Mouse (Mus musculus): Measurements from ENCODE around the gene Brpf3. TPM values are rescaled to one million over a fixed set of nuclear protein-coding genes. Genes with fewer than 3 reads are reported as not detected.

Brpf3 gene
- total RNA-seq, 4 experiments from 2014 or later = 13.2 to 16.5 (median 16.3) TPM

DNA sequence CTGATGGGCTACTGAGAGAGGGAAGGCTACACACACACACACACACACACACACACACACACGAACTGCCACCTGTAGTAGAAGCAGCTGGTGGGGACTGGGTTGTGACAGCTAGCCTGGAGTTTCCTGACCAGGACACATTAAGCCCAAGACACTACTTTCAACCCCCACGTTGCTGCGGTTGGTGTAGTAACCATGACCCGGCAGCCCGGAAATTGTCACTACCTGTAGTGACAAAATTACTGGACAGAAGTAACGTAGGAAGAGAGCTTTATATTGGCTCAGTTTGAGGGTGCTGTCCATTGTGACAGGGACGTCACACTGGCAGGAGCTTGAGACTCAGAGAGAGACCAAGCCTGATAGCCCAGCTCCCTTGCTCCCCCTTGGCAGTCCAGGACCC lies 71.4 kb downstream of the Brpf3 start:
- DNase-seq (ENCODE audit: low spot score in 2 of 2) = no peak

DNA sequence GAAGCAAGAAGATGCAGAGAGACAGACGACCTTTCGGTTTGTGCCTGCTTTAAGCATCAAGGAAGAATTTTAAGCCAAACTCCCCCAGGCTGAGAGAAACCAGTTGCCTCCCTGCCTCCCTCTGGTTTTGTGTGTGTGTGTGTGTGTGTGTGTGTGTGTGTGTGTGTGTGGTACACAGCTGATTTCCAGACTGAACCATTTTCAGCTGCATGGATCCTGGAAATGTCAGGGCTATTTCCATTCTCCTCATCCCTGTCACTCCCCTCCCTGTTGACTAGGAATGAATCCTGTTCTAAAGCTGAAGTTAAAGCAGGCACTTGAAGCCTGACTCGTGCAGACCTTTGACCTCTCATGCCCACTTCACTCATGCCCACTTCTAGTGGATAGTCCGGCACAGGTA lies 73.3 kb downstream of the Brpf3 start:
- DNase-seq (ENCODE audit: low spot score in 2 of 2) = no peak

DNA sequence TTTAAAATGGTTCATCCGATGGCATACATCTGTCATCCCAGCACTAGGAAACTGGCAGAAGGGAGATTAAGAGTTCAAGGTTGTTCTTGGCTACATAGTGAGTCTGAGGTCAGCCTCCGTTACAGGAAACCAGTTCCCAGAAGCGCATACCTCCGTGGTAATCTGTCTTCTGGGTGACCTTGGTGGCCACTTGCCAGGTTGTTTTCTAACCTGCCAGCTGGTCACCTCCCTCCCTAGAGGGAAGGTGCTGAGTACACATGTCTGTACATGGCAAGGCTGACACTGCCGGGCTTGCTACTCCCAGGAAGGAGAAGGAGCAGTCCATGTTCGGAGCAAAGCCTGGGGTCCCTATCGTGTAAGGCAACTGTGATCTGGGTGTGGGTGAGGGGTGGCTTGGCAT lies 73.9 kb downstream of the Brpf3 start:
- DNase-seq (ENCODE audit: low spot score in 2 of 2) = peak; percentile 28 to 56

DNA sequence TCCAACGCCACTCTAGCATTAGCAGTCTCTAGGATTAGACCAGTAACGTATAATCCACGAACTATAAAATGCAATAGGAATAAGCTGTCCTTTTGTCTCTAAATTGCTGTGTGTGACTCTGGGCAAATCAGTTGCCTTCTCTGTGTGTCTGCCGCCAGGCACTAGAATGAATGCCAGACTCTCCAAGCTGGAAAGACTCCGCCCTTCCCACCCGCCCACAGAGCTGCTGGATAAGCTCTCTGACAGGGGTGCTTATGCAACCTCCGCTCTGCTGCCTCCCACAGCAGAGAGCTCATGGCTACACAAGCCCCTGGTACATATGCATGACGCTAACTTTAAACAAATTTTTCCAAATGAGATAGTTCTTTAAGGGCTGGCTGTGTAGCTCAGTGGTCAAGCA lies 74.4 kb downstream of the Brpf3 start:
- peak in 1 of 2 experiments; percentile 12 for DNase-seq (ENCODE audit: low spot score in 2 of 2)

DNA sequence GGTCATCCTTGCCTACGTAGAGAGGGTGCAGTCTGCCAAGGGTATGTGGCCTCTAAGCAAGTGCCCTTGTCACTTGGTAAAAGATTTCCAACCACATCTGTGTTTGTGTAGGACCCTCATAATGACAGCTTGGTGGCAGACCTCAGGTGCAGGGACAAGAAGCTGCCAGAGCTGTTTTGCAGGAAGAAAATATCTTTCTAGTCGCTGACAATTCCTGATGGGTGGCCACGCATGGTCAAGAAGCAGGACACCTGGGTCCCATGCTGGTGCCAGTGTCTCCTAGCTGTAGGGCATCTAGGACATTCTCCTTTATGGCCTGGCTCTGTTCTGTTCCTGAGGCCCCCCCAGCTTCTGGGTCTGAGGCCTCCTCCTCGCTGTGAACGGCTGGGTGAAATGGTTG lies 75.4 kb downstream of the Brpf3 start:
- DNase-seq (ENCODE audit: low spot score in 2 of 2) = no peak

DNA sequence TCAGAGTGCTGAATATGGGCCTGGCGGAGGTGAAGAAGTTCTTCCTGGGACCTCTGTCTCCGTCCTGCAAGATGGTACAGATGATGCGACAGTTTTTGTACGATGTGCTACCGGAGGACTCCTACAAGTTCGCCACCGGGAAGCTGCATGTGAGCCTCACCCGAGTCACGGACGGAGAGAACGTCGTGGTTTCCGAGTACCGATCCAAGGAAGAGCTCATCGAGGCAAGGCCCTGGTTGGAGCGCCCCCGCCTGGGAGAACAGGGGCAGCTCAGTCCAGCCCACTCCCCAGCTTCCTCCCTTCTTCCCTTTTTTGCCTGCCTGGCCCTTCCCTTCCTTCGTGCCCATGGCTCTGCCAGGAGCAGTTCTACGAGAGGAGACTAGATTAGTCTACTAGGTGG lies 75.9 kb downstream of the Brpf3 start:
- no peak for DNase-seq (ENCODE audit: low spot score in 2 of 2)

DNA sequence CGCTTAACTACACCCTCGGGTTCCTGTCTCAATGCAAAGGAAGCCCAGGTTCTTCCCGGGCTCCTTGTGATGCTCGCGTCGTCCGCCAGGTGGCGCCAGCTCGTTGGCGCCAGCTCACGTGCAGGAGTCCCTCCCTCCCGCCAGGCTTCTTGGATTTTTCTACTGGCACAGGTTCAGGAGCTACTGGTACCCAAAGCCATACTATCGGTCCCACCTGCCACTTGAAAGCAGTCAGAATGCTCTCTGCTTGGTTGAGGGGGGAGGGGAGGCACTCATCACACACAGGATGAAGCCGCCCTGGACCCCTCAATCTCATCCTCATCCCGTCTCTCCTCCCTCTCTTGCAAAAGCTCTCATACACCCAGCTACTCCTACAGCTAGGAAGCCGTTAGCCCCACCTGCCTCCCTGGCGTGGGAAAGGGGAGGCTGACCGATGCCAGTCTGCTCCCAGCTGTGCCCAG lies 79.1 kb downstream of the Brpf3 start:
- DNase-seq (ENCODE audit: low spot score in 2 of 2) = peak; percentile 31 to 36

DNA sequence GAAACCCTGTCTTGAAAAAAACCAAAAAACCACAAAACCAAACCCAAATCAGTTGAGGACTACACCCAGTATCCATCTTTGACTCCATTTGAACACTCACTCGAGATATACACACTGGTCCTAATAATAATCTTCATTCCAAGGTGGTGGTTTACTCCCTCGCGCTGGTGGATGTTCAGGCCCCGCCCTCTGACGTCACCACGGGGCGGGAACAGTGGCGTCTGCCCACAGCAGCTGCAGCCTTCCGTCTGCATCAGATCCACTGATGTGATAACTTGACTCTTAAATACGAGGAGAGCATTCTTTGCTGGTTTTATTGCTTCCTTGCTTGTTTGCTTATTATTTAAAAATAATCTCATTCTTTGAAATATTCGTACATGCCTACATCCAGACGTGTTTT lies 81.4 kb downstream of the Brpf3 start:
- DNase-seq (ENCODE audit: low spot score in 2 of 2) = peak; percentile 34 to 43

DNA sequence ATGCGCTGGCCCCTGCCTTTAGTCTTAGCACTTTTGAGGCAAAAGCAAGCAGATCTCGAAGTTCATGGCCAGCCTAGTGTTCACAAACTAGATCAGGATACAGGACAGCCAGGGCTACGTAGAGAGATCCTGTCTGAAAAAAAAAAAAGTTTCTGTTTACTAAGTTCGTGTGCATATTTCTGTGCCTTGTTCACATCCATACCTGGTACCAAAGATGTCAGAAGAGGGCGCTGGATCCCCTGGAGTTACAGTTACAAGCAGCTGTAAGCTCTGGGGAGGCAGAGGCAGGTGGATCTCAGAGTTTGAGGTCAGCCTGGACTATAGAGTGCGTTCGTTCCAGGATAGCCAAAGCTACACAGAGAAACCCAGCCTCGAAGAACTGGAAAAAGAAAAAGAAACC lies 81.9 kb downstream of the Brpf3 start:
- DNase-seq (ENCODE audit: low spot score in 2 of 2) = no peak

DNA sequence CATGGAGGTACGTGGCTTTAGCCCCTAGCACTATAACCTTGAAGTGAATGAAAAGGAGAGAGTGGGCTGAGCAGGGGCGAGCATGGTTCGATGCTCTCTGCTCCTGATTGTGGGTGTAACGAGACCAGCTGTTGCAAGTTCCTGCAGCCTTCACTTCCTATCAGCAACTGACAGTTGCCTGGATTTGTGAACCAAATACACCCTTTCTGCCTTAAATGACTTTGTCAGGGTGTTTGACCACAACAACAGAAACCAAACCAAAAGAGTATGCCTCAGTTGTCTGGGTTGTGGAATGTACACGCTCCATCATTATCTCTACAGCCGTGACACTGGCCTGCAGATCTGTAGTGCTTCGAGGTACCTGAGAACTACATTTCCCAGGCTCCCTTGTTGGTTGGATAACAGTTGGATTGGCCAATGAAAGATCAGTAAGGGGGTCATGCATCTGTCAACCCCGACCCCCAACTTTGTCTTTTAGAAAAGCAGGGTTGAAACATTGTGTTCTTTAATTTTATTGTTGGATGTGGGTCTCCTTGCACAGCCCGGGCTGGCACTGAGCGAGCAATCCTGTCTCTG lies 83.1 kb downstream of the Brpf3 start:
- no peak for DNase-seq (ENCODE audit: low spot score in 2 of 2)

DNA sequence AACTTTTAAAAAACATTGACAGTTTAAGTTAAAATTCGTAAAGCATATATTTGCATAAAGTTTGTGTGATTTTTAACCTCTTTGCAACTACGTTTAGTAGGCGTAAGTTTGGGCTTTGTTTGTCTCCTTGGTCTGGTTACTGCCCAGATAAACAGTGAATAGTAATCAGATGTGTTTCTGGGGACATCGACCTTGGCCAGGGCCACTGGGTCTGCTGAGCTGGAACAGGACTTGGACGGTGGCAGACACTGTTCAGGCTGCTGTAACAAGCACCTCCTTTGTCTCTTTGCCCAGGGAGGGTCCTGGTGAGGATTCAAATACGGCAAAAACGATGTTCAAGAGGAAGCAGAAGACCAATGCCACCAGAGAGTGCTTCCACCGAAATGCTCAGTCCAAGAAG lies 84.3 kb downstream of the Brpf3 start:
- DNase-seq (ENCODE audit: low spot score in 2 of 2) = no peak

DNA sequence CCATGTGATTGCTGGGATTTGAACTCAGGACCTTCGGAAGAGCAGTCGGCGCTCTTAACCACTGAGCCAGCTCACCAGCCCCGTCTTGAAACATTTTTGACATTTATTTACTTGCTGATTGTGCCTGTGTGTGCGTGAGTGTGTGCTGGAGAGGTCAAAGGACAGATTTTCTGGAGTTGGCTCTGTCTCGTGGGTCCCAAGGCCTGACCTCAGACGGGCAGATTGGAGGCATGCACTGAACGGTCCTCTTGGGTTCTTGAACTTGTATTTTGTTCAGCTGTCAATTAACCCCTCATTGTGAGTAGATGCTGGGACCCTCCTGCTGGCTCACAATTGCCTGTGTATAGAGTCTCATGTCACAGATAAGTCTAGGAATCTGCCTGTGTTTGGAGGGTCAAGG lies 85.4 kb downstream of the Brpf3 start:
- DNase-seq (ENCODE audit: low spot score in 2 of 2) = no peak

Other genes with a start within 250 kb of the Brpf3 start
- not detected for gene Clps, start 240.3 kb upstream of the Brpf3 start, total RNA-seq (2022)
- not detected for gene Lhfpl5, start 225.4 kb upstream of the Brpf3 start, total RNA-seq (2022)
- gene Srpk1, start 178.4 kb upstream of the Brpf3 start, total RNA-seq (2022) = 10 to 100 TPM; 23.1 to 29.4 (median 26.6) TPM
- gene Slc26a8, start 110.9 kb upstream of the Brpf3 start, total RNA-seq (2022) = under 1 TPM in 3 of 4 experiments, not detected in 1; 0.10 to 0.63 (median 0.46) TPM
- gene Mapk14, start 109.8 kb upstream of the Brpf3 start, total RNA-seq (2022) = 100 to 1,000 TPM; 107 to 121 (median 113) TPM
- gene AC170998.1, start 75.0 kb upstream of the Brpf3 start, total RNA-seq (2022) = 1 to 10 TPM in 1 of 4 experiments, under 1 TPM in 1, not detected in 2; 0.86 to 1.7 TPM
- under 1 TPM in 1 of 4 experiments, not detected in 3; 0.34 TPM for gene Mapk13, start 31.8 kb upstream of the Brpf3 start, total RNA-seq (2022)
- gene Pnpla1, start 57.3 kb downstream of the Brpf3 start, total RNA-seq (2022) = not detected
- not detected for gene 4930539E08Rik, start 114.2 kb downstream of the Brpf3 start, total RNA-seq (2022)
- not detected for gene Pxt1, start 142.8 kb downstream of the Brpf3 start, total RNA-seq (2022)
- 10 to 100 TPM; 27.0 to 38.6 (median 28.7) TPM for gene Kctd20, start 150.9 kb downstream of the Brpf3 start, total RNA-seq (2022)
- gene Stk38, start 206.9 kb downstream of the Brpf3 start, total RNA-seq (2022) = 10 to 100 TPM; 19.5 to 22.5 (median 19.8) TPM
- gene Srsf3, start 231.5 kb downstream of the Brpf3 start, total RNA-seq (2022) = 10 to 100 TPM; 29.4 to 43.1 (median 37.1) TPM